Mouse (Mus musculus): ENCODE results near the gene Srxn1. TPM values are rescaled to one million over a fixed set of nuclear protein-coding genes. Genes with fewer than 3 reads are reported as not detected.

The Srxn1 gene
- polyA plus RNA-seq, 1 experiment from 2014 or later, result 9.7 TPM

- no peak overlapping the region for H3K27ac ChIP-seq
- ATAC-seq (ENCODE audit: insufficient number of reproducible peaks, insufficient read depth, low FRiP score, low TSS enrichment, low read depth), result no peak
- H3K9me3 ChIP-seq, result no peaks in the 10 kb centered on the region
- H3K36me3 ChIP-seq, result no peaks in the 10 kb centered on the region
- H3K4me1 ChIP-seq, result peaks cover 16% of the 10 kb centered on the region
- no peak overlapping the region for H3K4me3 ChIP-seq
- peaks cover 82% of the 10 kb centered on the region for H3K27me3 ChIP-seq
- no peak overlapping the region for H3K4me2 ChIP-seq
- WGBS, result 38% methylated on average over 12 of the region's 12 CpGs
- H3K9ac ChIP-seq, result no peak overlapping the region
Observed at GRCm38 (mm10) chr2:152091342-152092056, 13.8 kb upstream of the Srxn1 start.

- no peak overlapping the region for H3K9ac ChIP-seq
- peaks cover 16% of the 10 kb centered on the region for H3K4me1 ChIP-seq
- ATAC-seq (ENCODE audit: insufficient number of reproducible peaks, insufficient read depth, low FRiP score, low TSS enrichment, low read depth), result no peak
- H3K27me3 ChIP-seq, result peaks cover 97% of the 10 kb centered on the region
- H3K36me3 ChIP-seq, result no peaks in the 10 kb centered on the region
- H3K4me2 ChIP-seq, result peak overlapping the region; percentile 71
- WGBS, result 8% methylated on average over 27 of the region's 45 CpGs
- peak overlapping the region; percentile 47 for H3K4me3 ChIP-seq
- no peaks in the 10 kb centered on the region for H3K9me3 ChIP-seq
- no peak overlapping the region for H3K27ac ChIP-seq
Observed at GRCm38 (mm10) chr2:152092927-152093326, 12.4 kb upstream of the Srxn1 start.

GRCm38 (mm10) chr2:152093356-152093792 lies 11.9 kb upstream of the Srxn1 start:
- no peak for ATAC-seq (ENCODE audit: insufficient number of reproducible peaks, insufficient read depth, low FRiP score, low TSS enrichment, low read depth)
- no peaks in the 10 kb centered on the region for H3K36me3 ChIP-seq

GRCm38 (mm10) chr2:152094856-152095545 lies 10.3 kb upstream of the Srxn1 start:
- ATAC-seq (ENCODE audit: insufficient number of reproducible peaks, insufficient read depth, low FRiP score, low TSS enrichment, low read depth), result no peak; the same call in 1 of the 2 replicates
- peak overlapping the region; percentile 14 for H3K4me3 ChIP-seq

More at GRCm38 (mm10) chr2:152093356-152093792, 11.9 kb upstream of the Srxn1 start:
- H3K4me1 ChIP-seq, result peaks cover 16% of the 10 kb centered on the region
- H3K9me3 ChIP-seq, result no peaks in the 10 kb centered on the region
- H3K4me2 ChIP-seq, result peak overlapping the region; percentile 71
- peak overlapping the region; percentile 47 for H3K4me3 ChIP-seq
- H3K27ac ChIP-seq, result no peak overlapping the region
- peak overlapping the region; percentile 65 for H3K9ac ChIP-seq
- WGBS, result 4% methylated on average over 50 of the region's 60 CpGs
- peaks cover 98% of the 10 kb centered on the region for H3K27me3 ChIP-seq

GRCm38 (mm10) chr2:152096922-152097321 lies 8.4 kb upstream of the Srxn1 start:
- Histone ChIP-seq H3K9me3 (no peaks in the 10 kb centered on the region), H3K4me1 (peaks cover 16% of the 10 kb centered on the region), H3K36me3 (no peaks in the 10 kb centered on the region), H3K9ac (no peak overlapping the region), H3K27ac (no peak overlapping the region), H3K4me2 (no peak overlapping the region), H3K4me3 (no peak overlapping the region), H3K27me3 (peaks cover 75% of the 10 kb centered on the region)
- 85% methylated on average over 2 of the region's 2 CpGs for WGBS
- no peak for ATAC-seq (ENCODE audit: insufficient number of reproducible peaks, insufficient read depth, low FRiP score, low TSS enrichment, low read depth)

More at GRCm38 (mm10) chr2:152094856-152095545, 10.3 kb upstream of the Srxn1 start:
- Histone ChIP-seq H3K4me1 (peaks cover 16% of the 10 kb centered on the region), H3K27ac (no peak overlapping the region), H3K9ac (peak overlapping the region; percentile 40; the same call in 1 of the 2 replicates), H3K4me2 (peak overlapping the region; percentile 50), H3K36me3 (no peaks in the 10 kb centered on the region), H3K9me3 (no peaks in the 10 kb centered on the region), H3K27me3 (peaks cover 88% of the 10 kb centered on the region)
- 5% methylated on average over 29 of the region's 29 CpGs for WGBS

- Histone ChIP-seq H3K4me2 (no peak overlapping the region), H3K9ac (no peak overlapping the region), H3K27me3 (peaks cover 71% of the 10 kb centered on the region), H3K9me3 (no peaks in the 10 kb centered on the region), H3K4me3 (no peak overlapping the region), H3K27ac (no peak overlapping the region), H3K36me3 (no peaks in the 10 kb centered on the region), H3K4me1 (peaks cover 16% of the 10 kb centered on the region)
- no peak for ATAC-seq (ENCODE audit: insufficient number of reproducible peaks, insufficient read depth, low FRiP score, low TSS enrichment, low read depth)
- WGBS, result 73% methylated on average over 11 of the region's 11 CpGs
Observed at GRCm38 (mm10) chr2:152097916-152098315, 7.4 kb upstream of the Srxn1 start.

- H3K4me3 ChIP-seq, result no peak overlapping the region
- no peak overlapping the region for H3K9ac ChIP-seq
- H3K27me3 ChIP-seq, result peaks cover 55% of the 10 kb centered on the region
- ATAC-seq (ENCODE audit: insufficient number of reproducible peaks, insufficient read depth, low FRiP score, low TSS enrichment, low read depth), result no peak
- no peaks in the 10 kb centered on the region for H3K36me3 ChIP-seq
- H3K9me3 ChIP-seq, result no peaks in the 10 kb centered on the region
- H3K4me2 ChIP-seq, result no peak overlapping the region
- no peak overlapping the region for H3K27ac ChIP-seq
- H3K4me1 ChIP-seq, result peaks cover 7% of the 10 kb centered on the region
- WGBS, result 70% methylated on average over 3 of the region's 3 CpGs
Observed at GRCm38 (mm10) chr2:152099538-152099937, 5.8 kb upstream of the Srxn1 start.

GRCm38 (mm10) chr2:152101761-152102160 lies 3.6 kb upstream of the Srxn1 start:
- no peak overlapping the region for H3K4me2 ChIP-seq
- WGBS, result 73% methylated on average over 13 of the region's 13 CpGs
- no peak overlapping the region for H3K27ac ChIP-seq
- H3K9ac ChIP-seq, result no peak overlapping the region
- peaks cover 33% of the 10 kb centered on the region for H3K27me3 ChIP-seq
- H3K9me3 ChIP-seq, result no peaks in the 10 kb centered on the region
- H3K4me1 ChIP-seq, result peaks cover 5% of the 10 kb centered on the region; the same call in 1 of the 2 replicates
- H3K36me3 ChIP-seq, result no peaks in the 10 kb centered on the region
- ATAC-seq (ENCODE audit: insufficient number of reproducible peaks, insufficient read depth, low FRiP score, low TSS enrichment, low read depth), result no peak
- no peak overlapping the region for H3K4me3 ChIP-seq

- Histone ChIP-seq H3K27ac (no peak overlapping the region), H3K9ac (no peak overlapping the region), H3K4me3 (no peak overlapping the region), H3K9me3 (no peaks in the 10 kb centered on the region), H3K4me1 (peaks cover 5% of the 10 kb centered on the region; the same call in 1 of the 2 replicates), H3K27me3 (peaks cover 27% of the 10 kb centered on the region), H3K4me2 (no peak overlapping the region), H3K36me3 (no peaks in the 10 kb centered on the region)
- ATAC-seq (ENCODE audit: insufficient number of reproducible peaks, insufficient read depth, low FRiP score, low TSS enrichment, low read depth), result no peak
- 59% methylated on average over 6 of the region's 6 CpGs for WGBS
Observed at GRCm38 (mm10) chr2:152102369-152102768, 2.9 kb upstream of the Srxn1 start.

GRCm38 (mm10) chr2:152104711-152105317 lies 502 bp upstream of the Srxn1 start:
- H3K9me3 ChIP-seq, result no peaks in the 10 kb centered on the region
- peak overlapping the region; percentile 83 for H3K9ac ChIP-seq
- ATAC-seq (ENCODE audit: insufficient number of reproducible peaks, insufficient read depth, low FRiP score, low TSS enrichment, low read depth), result peak; percentile 41
- 20% methylated on average over 17 of the region's 17 CpGs for WGBS
- peak overlapping the region; percentile 66 for H3K4me3 ChIP-seq
- H3K4me2 ChIP-seq, result peak overlapping the region; percentile 88
- H3K27ac ChIP-seq, result no peak overlapping the region
- H3K4me1 ChIP-seq, result peaks cover 5% of the 10 kb centered on the region; the same call in 1 of the 2 replicates
- no peaks in the 10 kb centered on the region; the same call in 1 of the 2 replicates for H3K36me3 ChIP-seq
- peaks cover 12% of the 10 kb centered on the region for H3K27me3 ChIP-seq

- WGBS, result 81% methylated on average over 3 of the region's 3 CpGs
- Histone ChIP-seq H3K27me3 (peaks cover 12% of the 10 kb centered on the region), H3K9ac (no peak overlapping the region), H3K4me1 (peaks cover 5% of the 10 kb centered on the region; the same call in 1 of the 2 replicates), H3K27ac (no peak overlapping the region), H3K9me3 (no peaks in the 10 kb centered on the region), H3K4me3 (peak overlapping the region; percentile 66), H3K4me2 (peak overlapping the region; percentile 88), H3K36me3 (no peaks in the 10 kb centered on the region; the same call in 1 of the 2 replicates)
- no peak for ATAC-seq (ENCODE audit: insufficient number of reproducible peaks, insufficient read depth, low FRiP score, low TSS enrichment, low read depth)
Observed at GRCm38 (mm10) chr2:152106225-152106595, 894 bp downstream of the Srxn1 start.

Measured in embryonic facial prominence, embryonic 13.5 days (tissue).